Mouse (Mus musculus) megakaryocyte-erythroid progenitor cell, adult 5-6 weeks (primary cell): ENCODE measurements around the gene Uvrag. TPM values are rescaled to one million over a fixed set of nuclear protein-coding genes. Genes with fewer than 3 reads are reported as not detected.

Experiments used
- ATAC-seq: replicated peaks from 2 replicates; pipeline ENCODE4 v1.8.0; 2016; ENCODE audit warnings: mild to moderate bottlenecking, inconsistent platforms; ENCODE audit not compliant: severe bottlenecking, poor library complexity, low FRiP score, low TSS enrichment
- total RNA-seq, 2 experiments: library from RNA; stranded (forward) in 1 of 2; stranded (reverse) in 1 of 2; fragments of 200-1000, 215-1000 nt in 1 of 2; fragments of >200 nt in 1 of 2; fragmentation: Nextera tagmentation in 1 of 2; gene quantifications; 2 replicates each; pipeline ENCODE4 v1.2.3; 2014 to 2017

Uvrag gene
- total RNA-seq, 2 experiments from 2014 or later = 15.0 to 16.2 TPM

GRCm38 (mm10) chr7:99106714-99107270, 34.1 kb downstream of the Uvrag start:
- no peak for ATAC-seq

DNA sequence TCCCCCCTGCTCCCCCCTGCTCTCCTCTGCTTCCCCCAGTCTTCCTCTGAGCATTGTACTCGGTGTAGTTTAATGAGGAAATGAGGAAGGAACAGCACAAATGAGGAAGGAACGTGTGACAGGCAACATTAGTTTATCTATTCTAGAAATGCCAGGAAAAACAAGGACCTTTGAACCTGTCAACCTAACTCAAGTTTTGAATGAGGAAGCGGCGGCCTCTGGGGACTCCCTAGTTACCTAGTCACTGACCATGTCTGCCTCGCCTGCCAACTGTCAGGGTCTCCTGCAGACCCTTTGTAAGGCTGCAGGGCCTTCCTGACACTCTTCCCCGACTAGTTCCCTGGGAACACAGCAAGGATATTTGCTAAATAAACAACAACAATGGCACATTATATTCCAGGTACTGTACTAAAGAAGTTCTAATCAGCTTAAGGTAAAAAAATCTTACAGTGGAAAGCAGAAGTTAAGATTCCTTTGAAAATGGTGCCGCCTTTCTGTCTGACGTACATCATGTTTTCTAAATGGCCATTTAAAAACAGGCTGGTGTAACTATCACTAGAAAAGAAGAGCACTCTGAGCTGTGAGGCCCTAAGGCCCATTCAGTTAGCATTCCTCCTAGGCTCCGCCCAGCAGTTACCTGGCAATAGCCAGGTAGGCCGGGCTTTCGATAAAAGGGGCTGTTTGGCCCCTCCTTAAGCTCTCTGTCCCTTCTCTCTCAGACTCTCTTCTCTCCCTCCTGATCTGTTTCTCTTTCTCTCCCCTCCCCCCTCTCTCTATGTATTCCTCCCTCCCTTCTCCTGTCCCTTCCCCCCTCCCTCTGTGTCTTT, 39.0 kb downstream of the Uvrag start:
- no peak for ATAC-seq

GRCm38 (mm10) chr7:99101076-99101475, 39.9 kb downstream of the Uvrag start:
- no peak for ATAC-seq

DNA sequence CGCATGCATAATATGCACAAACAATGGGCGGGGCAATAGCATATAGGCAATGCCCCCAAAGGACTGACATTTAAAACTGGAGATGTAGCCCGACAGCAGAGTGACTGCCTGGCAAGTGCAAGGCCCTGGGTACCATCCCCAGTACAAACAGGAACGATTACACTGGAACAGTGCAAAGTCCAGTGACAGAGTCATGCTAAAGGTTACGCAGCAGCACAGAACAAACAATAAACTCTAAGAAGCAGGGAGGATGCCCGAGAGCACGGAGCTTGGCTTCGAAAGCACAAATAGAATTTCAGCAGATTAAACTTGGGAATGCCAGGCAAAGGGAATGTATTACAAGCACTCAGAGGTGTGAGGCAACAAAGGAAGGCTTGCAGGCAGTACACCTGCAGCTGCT, 40.4 kb downstream of the Uvrag start:
- ATAC-seq = no peak

- ATAC-seq = no peak
Observed at GRCm38 (mm10) chr7:99100087-99100486, 40.9 kb downstream of the Uvrag start.

DNA sequence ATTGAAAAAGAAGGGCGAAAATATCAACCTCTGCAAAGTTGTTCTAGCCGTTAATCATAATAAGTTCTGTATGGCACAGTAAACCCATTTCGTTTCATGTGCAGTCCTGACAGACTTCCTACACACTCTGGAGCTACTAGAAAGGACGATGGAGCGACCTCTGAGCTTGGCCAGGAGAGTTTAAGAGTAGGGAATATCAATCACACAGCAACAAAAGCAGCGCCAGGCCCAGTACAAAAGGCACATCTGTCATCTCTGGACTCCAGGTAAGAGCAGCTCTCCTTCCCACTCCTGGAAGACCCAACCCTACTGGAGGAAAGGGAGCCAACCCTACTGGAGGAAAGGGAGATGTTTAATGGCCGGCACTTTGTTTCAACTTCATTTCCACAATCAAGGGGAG, 43.2 kb downstream of the Uvrag start:
- ATAC-seq = no peak

DNA sequence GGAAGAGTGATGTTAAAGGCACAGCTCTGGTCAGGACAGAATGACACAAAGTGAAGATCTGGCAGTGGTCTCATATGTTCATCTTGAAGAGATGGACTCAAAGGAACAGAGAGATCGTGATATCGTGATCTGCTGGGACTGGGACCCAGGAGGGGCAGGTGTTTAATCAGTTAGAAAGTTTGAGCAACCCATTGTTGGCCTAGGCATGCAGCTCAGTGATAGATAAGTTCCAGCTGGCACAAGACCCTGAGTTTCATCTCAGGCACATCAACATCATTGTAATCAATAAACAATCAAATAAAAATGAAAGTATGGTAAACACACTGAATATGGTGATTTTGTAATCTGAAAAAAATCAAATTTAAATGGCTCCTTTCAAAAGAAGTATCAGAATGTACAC, 43.8 kb downstream of the Uvrag start:
- no peak for ATAC-seq

DNA sequence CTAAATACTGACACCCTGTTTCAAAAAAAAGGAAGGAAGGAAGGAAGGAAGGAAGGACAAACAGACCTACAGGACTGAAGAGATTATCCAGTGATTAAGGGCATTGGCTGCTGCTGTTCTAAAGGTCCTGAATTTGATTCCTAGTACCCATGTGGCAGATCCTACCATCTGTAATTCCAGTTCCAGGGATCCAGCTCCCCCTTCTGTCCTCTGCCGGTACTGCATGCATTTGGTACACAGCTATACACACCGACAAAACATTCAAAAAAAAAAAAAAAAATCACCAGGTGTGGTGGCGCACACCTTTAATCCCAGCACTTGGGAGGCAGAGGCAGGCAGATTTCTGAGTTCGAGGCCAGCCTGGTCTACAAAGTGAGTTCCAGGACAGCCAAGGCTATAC, 45.8 kb downstream of the Uvrag start:
- ATAC-seq = peak; percentile 63; the same call in 1 of the 2 replicates

DNA sequence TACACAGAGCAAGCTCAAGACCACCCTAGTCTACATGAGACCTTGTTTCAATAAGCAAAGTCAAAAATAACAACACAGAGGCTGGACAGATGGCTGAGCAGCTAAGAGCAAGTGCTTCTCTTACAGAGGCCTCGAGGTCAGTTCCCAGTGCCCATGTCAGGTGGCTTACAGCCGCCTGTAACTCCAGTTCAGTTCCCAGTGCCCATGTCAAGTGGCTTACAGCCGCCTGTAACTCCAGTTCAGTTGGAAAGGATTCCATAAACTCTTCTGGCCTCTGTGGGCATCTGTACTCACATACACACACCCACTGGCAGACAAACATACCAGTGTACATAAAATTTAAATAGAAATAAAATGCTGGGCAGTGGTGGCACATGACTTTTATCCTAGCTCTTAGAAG, 46.6 kb downstream of the Uvrag start:
- no peak for ATAC-seq

GRCm38 (mm10) chr7:99091915-99092645, 48.9 kb downstream of the Uvrag start:
- no peak for ATAC-seq

GRCm38 (mm10) chr7:99089716-99090115, 51.2 kb downstream of the Uvrag start:
- no peak for ATAC-seq

GRCm38 (mm10) chr7:99088576-99089346, 52.2 kb downstream of the Uvrag start:
- no peak for ATAC-seq

DNA sequence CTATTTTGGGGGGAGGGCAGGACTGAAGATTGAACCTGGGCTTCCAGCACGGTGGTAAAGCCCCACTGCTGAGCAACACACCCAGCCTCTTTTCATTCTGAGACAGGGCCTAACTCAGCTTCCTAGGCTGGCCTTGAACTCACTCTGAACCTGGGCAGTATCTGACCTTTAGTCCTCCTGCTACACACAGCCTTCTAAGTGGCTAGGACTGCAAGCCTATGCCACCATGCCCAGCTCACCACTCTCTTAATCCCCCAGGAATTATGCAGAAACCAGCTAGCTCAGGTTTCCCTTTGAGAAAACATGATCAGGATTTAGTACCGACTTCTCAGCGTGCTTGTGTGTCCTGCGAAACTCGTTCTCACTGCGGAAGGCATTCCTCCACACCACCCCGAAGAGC, 53.4 kb downstream of the Uvrag start:
- ATAC-seq = no peak

GRCm38 (mm10) chr7:99086646-99087443, 54.1 kb downstream of the Uvrag start:
- no peak for ATAC-seq

DNA sequence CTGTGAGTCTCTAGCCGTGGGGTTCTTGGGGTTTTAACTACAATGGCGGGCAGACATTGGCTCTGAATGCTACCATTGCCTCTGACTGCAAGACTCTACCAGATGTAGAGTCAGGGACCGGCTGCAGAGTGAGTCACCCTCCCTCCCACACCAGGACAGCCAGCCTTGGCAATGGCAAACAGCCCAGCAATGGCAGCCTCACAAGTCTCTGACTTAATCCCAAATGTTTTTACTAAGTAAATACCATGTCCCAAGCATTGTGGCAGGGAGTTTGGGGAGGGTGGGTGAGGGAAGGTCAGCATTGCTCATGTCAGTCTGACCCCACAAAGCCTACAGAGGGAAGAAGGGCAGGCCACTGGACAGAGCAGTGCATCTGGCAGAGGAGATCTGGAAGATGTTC, 55.7 kb downstream of the Uvrag start:
- ATAC-seq = no peak

GRCm38 (mm10) chr7:99079522-99079921, 61.4 kb downstream of the Uvrag start:
- no peak for ATAC-seq

- ATAC-seq = no peak
Observed at GRCm38 (mm10) chr7:99078805-99079204, 62.1 kb downstream of the Uvrag start.

GRCm38 (mm10) chr7:99077234-99077633, 63.7 kb downstream of the Uvrag start:
- no peak for ATAC-seq

GRCm38 (mm10) chr7:99075101-99075500, 65.8 kb downstream of the Uvrag start:
- no peak for ATAC-seq
